Mouse (Mus musculus) liver, embryonic 12.5 days (tissue): ENCODE results near the gene Gpa33. TPM values are rescaled to one million over a fixed set of nuclear protein-coding genes. Genes with fewer than 3 reads are reported as not detected.

ENCODE experiments used
- ATAC-seq: fragments of 200-750 bp; cut with Nextera tagmentation; 2 replicates; pipeline ENCODE4 v1.8.0; 2017; ENCODE audit warnings: moderate number of reproducible peaks, mild to moderate bottlenecking, moderate library complexity
- H3K27ac ChIP-seq: fragments of 300-500 bp; sonication (generic); 2 replicates; pipeline ENCODE4 v1.5.1; 2016; ENCODE audit warnings: mild to moderate bottlenecking
- H3K27me3 ChIP-seq: fragments of 300-500 bp; sonication (generic); replicated peaks from 2 replicates; pipeline ENCODE4 v1.6.1; 2016; ENCODE audit warnings: mild to moderate bottlenecking, moderate library complexity
- H3K36me3 ChIP-seq: fragments of 300-500 bp; sonication (generic); 2 replicates; pipeline ENCODE4 v1.6.1; 2016; ENCODE audit warnings: mild to moderate bottlenecking, moderate library complexity
- H3K4me1 ChIP-seq: fragments of 300-500 bp; sonication (generic); 2 replicates; pipeline ENCODE4 v1.6.1; 2016
- H3K4me2 ChIP-seq: fragments of 300-500 bp; sonication (generic); 2 replicates; pipeline ENCODE4 v1.6.1; 2016; ENCODE audit warnings: mild to moderate bottlenecking, moderate library complexity
- H3K4me3 ChIP-seq: fragments of 300-500 bp; sonication (generic); 2 replicates; pipeline ENCODE4 v1.5.1; 2016; ENCODE audit warnings: mild to moderate bottlenecking, moderate library complexity
- H3K9ac ChIP-seq: fragments of 300-500 bp; sonication (generic); 2 replicates; pipeline ENCODE4 v1.6.1; 2016; ENCODE audit warnings: mild to moderate bottlenecking, moderate library complexity
- H3K9me3 ChIP-seq: fragments of 300-500 bp; sonication (generic); replicated peaks from 2 replicates; pipeline ENCODE4 v1.6.1; 2016; ENCODE audit warnings: mild to moderate bottlenecking, moderate library complexity
- WGBS: fragments of 180-500 bp; shearing (Covaris S2); methylation state at CpG from one replicate; pipeline ENCODE4 v1.1.7; 2016; ENCODE audit not compliant: insufficient replicate concordance; 5-methylcytosine and 5-hydroxymethylcytosine counted together
- polyA plus RNA-seq: library from polyadenylated mRNA; unstranded; fragments of >200 nt; fragmentation: Nextera tagmentation; extraction: Ambion mirVana; gene quantifications from 2 replicates; pipeline ENCODE4 v1.2.1, GENCODE M21; 2016

Gene Gpa33
- polyA plus RNA-seq, 1 experiment from 2014 or later, result not detected

DNA sequence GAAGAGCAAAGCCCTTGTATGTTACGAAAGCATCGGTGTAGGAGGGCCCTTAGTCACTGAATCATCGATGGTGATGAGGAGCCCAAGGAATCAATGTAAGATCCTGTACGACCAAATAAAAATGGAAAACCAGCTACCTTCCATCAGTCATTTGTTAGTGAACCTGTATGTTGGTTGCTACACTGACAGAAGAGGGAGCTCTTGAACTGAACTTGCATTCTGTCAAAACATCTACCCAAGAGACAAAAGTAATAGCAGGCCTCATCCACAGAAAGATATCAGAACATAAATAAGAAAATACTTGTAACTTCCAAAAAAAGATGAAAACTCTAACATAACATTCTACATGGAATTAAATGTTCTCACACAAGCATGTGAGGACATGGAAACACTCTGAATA, 84.1 kb downstream of the Gpa33 start:
- Histone ChIP-seq H3K4me3 (no peak overlapping the region), H3K9ac (no peak overlapping the region), H3K4me2 (no peak overlapping the region), H3K27ac (no peak overlapping the region), H3K4me1 (no peaks in the 10 kb centered on the region), H3K27me3 (no peaks in the 10 kb centered on the region), H3K36me3 (no peaks in the 10 kb centered on the region), H3K9me3 (no peaks in the 10 kb centered on the region)
- WGBS, result 66% methylated on average over 4 of the region's 4 CpGs
- ATAC-seq, result no peak

Other genes starting within 250 kb of the Gpa33 start
- 4.9 and 5.8 TPM in 2 replicates for gene Pou2f1, start 127.6 kb upstream of the Gpa33 start, polyA plus RNA-seq
- 0.31 and 0.47 TPM in 2 replicates for gene Dusp27, start 2.3 kb upstream of the Gpa33 start, polyA plus RNA-seq
- not detected in 2 replicates for gene Mael, start 108.5 kb downstream of the Gpa33 start, polyA plus RNA-seq
- 0.12 and 0.41 TPM in 2 replicates for gene Ildr2, start 123.9 kb downstream of the Gpa33 start, polyA plus RNA-seq
- gene Tada1, start 248.9 kb downstream of the Gpa33 start, polyA plus RNA-seq, result 29.7 and 30.4 TPM in 2 replicates